Mouse (Mus musculus): ENCODE data around the gene Abo. TPM values are rescaled to one million over a fixed set of nuclear protein-coding genes. Genes with fewer than 3 reads are reported as not detected.
A peak's percentile ranks its signal among the peaks of the same experiment; 100 is the strongest.
"Not testable (repeated sequence)": the region's sequence is repeated elsewhere in the genome, so short reads cannot be mapped to it uniquely, and the experiment has no call there.

Gene Abo
- polyA plus RNA-seq, 1 experiment from 2014 or later, result not detected

DNA sequence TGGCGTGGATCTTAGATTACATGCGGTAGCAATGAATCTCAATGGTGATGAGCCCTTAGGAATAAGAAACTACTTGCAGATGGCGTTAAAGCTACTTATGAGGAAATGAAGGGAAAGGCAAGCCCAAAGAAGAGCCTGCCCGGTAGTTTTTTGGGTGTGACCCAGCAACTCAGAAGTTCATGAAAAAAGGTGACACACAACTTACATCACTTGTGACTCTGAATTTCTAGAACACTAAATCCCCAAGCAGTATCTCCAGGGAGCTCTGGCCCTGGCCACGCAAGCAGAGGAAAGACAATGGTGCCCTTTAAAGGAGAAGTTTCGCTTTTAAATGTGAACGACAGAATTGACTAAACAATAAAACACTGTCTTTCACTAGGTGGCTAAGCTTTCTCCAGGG, 38.5 kb upstream of the Abo start:
- peak overlapping the region; percentile 73 for H3K4me2 ChIP-seq (ENCODE audit: low read length)
- H3K9me3 ChIP-seq (replicated peaks; ENCODE audit: low read length), result no peaks in the 10 kb centered on the region
- peaks cover 9% of the 10 kb centered on the region; the same call in 1 of the 2 replicates for H3K4me1 ChIP-seq (replicated peaks; ENCODE audit: insufficient read depth, low read length)
- H3K36me3 ChIP-seq (ENCODE audit: insufficient read depth, low read length), result peaks cover 42% of the 10 kb centered on the region
- H3K27ac ChIP-seq, result peak overlapping the region; percentile 84
- 9% methylated on average over 7 of the region's 7 CpGs for WGBS
- no peak for DNase-seq (ENCODE audit: low spot score)
- no peak for ATAC-seq (replicated peaks; ENCODE audit: low FRiP score, low read depth)
- H3K4me3 ChIP-seq (replicated peaks; ENCODE audit: low read depth, low read length), result peak overlapping the region; percentile 67
- no peaks in the 10 kb centered on the region for H3K27me3 ChIP-seq (ENCODE audit: insufficient read depth, low read length)
- H3K9ac ChIP-seq (ENCODE audit: low read depth, low read length), result peak overlapping the region; percentile 71
- TF ChIP-seq CTCF (IDR thresholded peaks at IDR 0.05; ENCODE audit: low read depth), result no peak

DNA sequence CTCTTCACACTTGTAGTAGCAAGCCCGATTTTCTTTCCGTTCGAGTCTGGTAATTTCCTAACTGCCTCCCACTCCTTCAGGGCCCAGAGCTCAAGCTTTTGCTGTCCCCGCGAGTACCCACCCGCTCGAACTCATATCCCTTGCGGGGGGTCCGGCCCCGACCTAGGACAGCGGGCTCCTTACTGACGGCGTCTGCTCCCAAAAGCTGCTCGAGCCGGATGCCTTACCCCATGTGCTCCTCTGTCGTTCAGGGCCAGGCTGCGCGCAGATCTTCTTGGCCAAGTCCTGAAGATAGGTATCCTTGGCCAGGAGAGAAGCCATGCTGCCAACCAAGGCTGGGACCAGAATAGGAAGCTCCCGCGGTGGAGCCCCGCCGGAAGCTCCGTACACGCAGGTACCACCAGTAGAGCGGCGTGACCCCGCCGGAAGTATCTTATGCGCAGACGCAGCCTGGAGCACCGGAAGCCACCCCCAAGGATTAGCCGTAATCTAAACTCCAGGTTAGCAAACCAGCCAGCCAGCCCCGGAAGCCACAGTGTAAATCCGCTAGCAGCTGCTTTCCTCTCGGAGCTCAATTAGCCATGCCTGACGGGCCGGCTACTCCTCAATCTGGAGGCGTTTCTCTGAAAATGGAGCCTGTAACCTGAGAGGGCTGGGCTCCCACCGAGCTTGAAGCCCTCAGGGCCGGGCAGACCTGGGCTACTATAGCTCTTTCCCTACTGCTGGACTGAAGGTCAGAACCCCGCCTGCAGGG, 37.9 kb upstream of the Abo start, which contains the start of gene Surf6:
Gene Surf6, minus strand, starts transcription at position 413 of the 754 bp plus-strand sequence.
- peaks cover 9% of the 10 kb centered on the region; the same call in 1 of the 2 replicates for H3K4me1 ChIP-seq (replicated peaks; ENCODE audit: insufficient read depth, low read length)
- H3K36me3 ChIP-seq (ENCODE audit: insufficient read depth, low read length), result peaks cover 42% of the 10 kb centered on the region

DNA sequence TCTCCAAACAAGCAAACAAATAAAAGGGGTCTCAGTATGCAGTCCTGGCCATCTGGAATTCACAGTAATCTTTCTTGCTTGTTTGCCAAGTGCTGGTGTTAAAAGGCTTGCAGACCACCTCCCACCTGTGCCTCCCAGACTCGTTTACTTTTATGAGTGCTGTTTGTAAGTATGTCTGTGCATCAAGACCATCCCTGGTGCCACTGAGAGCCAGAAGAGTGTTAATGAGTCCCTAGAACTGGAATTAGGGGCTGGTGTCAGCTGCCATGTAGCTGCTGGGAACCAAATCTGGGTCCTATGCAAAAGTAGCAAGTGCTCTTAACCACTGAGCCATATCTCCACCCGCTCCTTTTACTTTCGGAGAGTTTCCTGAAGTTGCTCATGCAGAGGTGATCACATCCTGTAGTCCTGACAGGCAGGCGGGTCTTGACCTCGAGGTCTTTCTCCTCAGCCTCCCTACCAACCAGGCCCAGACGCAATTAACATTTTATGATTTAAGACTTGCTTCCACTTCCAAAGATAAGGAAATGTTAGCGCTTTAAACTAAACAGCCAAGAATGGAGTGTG, 37.1 kb upstream of the Abo start:
- Histone ChIP-seq H3K9ac (ENCODE audit: low read depth, low read length) (peak overlapping the region; percentile 71; the same call in 1 of the 2 replicates), H3K4me3 (replicated peaks; ENCODE audit: low read depth, low read length) (peak overlapping the region; percentile 67), H3K27me3 (ENCODE audit: insufficient read depth, low read length) (no peaks in the 10 kb centered on the region), H3K27ac (peak overlapping the region; percentile 84), H3K36me3 (ENCODE audit: insufficient read depth, low read length) (peaks cover 43% of the 10 kb centered on the region), H3K9me3 (replicated peaks; ENCODE audit: low read length) (no peaks in the 10 kb centered on the region), H3K4me2 (ENCODE audit: low read length) (peak overlapping the region; percentile 73), H3K4me1 (replicated peaks; ENCODE audit: insufficient read depth, low read length) (peaks cover 9% of the 10 kb centered on the region; the same call in 1 of the 2 replicates)
- TF ChIP-seq CTCF (IDR thresholded peaks at IDR 0.05; ENCODE audit: low read depth), result no peak
- DNase-seq (ENCODE audit: low spot score), result peak; percentile 37
- no peak for ATAC-seq (replicated peaks; ENCODE audit: low FRiP score, low read depth)
- WGBS, result 2% methylated on average over 7 of the region's 7 CpGs

More for the DNA sequence above, 37.9 kb upstream of the Abo start, which contains the start of gene Surf6:
- Histone ChIP-seq H3K9ac (ENCODE audit: low read depth, low read length) (peak within 1 kb of the TSS; percentile 71), H3K4me2 (ENCODE audit: low read length) (peak within 1 kb of the TSS; percentile 73), H3K4me3 (replicated peaks; ENCODE audit: low read depth, low read length) (peak within 1 kb of the TSS; percentile 67), H3K27ac (peak within 1 kb of the TSS; percentile 84), H3K27me3 (ENCODE audit: insufficient read depth, low read length) (no peaks in the 10 kb centered on the region), H3K9me3 (replicated peaks; ENCODE audit: low read length) (no peaks in the 10 kb centered on the region)
- TF ChIP-seq CTCF (IDR thresholded peaks at IDR 0.05; ENCODE audit: low read depth), result peak; percentile 30; the same call in 1 of the 2 replicates
- WGBS, result under 1% methylated on average over 41 of the region's 41 CpGs
- DNase-seq (ENCODE audit: low spot score), result peak; percentile 99
- ATAC-seq (replicated peaks; ENCODE audit: low FRiP score, low read depth), result peak; percentile 94

DNA sequence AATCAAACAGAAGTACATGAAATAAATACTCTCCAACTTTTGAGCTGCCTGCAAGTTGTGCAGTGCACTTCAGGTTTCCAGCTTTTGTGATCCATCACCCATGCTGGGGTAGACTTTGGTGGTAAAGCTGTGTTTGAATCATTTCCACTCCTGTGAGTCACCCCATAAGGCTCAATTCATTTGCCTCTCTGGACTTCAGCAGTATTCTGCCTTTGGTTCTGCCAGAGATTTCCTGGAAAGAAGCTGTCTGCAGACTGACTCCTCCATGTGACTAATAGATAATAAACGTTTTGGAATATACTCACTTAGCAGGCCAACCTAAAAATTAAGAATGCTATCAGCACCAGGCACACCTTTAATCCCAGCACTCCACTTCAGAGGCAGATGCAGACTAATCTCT, 36.0 kb upstream of the Abo start:
- no peak overlapping the region for H3K4me3 ChIP-seq (replicated peaks; ENCODE audit: low read depth, low read length)
- no peak for TF ChIP-seq CTCF (IDR thresholded peaks at IDR 0.05; ENCODE audit: low read depth)
- H3K4me2 ChIP-seq (ENCODE audit: low read length), result no peak overlapping the region
- WGBS, result 65% methylated on average over 1 of the region's 1 CpGs
- H3K9me3 ChIP-seq (replicated peaks; ENCODE audit: low read length), result no peaks in the 10 kb centered on the region
- DNase-seq (ENCODE audit: low spot score) (no peak), ATAC-seq (replicated peaks; ENCODE audit: low FRiP score, low read depth) (no peak)
- peaks cover 9% of the 10 kb centered on the region; the same call in 1 of the 2 replicates for H3K4me1 ChIP-seq (replicated peaks; ENCODE audit: insufficient read depth, low read length)
- H3K36me3 ChIP-seq (ENCODE audit: insufficient read depth, low read length), result peaks cover 34% of the 10 kb centered on the region
- no peak overlapping the region for H3K27ac ChIP-seq
- no peaks in the 10 kb centered on the region for H3K27me3 ChIP-seq (ENCODE audit: insufficient read depth, low read length)
- no peak overlapping the region for H3K9ac ChIP-seq (ENCODE audit: low read depth, low read length)

DNA sequence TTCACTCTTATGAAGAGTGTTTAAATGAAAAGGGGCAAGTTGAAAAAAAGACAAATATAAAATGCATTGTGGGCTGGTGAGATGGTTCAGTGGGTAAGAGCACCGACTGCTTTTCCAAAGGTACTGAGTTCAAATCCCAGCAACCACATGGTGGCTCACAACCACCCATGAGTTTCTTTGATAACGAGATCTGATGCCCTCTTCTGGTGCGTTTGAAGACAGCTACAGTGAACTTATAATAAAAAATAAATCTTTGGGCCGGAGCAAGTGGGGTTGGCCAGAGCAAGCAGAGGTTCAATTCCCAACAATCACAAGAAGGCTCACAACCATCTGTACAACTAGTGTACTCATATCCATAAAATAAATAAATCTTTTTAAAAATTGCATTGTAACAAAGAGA, 31.1 kb upstream of the Abo start:
- no peak for DNase-seq (ENCODE audit: low spot score)
- Histone ChIP-seq H3K36me3 (ENCODE audit: insufficient read depth, low read length) (peaks cover 66% of the 10 kb centered on the region), H3K27me3 (ENCODE audit: insufficient read depth, low read length) (no peaks in the 10 kb centered on the region), H3K4me3 (replicated peaks; ENCODE audit: low read depth, low read length) (no peak overlapping the region), H3K9ac (ENCODE audit: low read depth, low read length) (no peak overlapping the region), H3K4me2 (ENCODE audit: low read length) (no peak overlapping the region), H3K9me3 (replicated peaks; ENCODE audit: low read length) (no peaks in the 10 kb centered on the region), H3K4me1 (replicated peaks; ENCODE audit: insufficient read depth, low read length) (no peaks in the 10 kb centered on the region), H3K27ac (no peak overlapping the region)
- ATAC-seq (replicated peaks; ENCODE audit: low FRiP score, low read depth), result no peak
- TF ChIP-seq CTCF (IDR thresholded peaks at IDR 0.05; ENCODE audit: low read depth), result peak; percentile 31; the same call in 1 of the 2 replicates
- 91% methylated on average over 4 of the region's 4 CpGs for WGBS

DNA sequence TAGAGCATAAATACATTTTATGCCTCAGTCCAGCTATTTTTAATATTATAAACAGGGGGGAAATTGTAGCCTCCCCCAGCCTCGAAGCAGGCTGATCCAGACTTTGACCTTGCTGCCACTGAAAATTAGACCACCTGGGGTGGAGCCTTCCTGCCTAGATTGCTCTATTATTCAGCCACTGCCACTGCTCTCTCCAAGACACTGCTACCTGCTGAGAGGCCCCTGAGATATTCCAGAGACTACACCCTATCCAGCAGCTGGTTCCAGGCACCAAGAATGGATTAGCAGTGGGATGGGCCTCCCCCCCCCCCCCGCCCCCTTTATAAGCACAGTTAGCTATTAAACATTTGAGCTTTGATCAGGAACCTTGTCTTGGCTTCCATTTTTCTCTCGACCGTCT, 21.4 kb upstream of the Abo start:
- peaks cover 20% of the 10 kb centered on the region for H3K36me3 ChIP-seq (ENCODE audit: insufficient read depth, low read length)
- H3K9me3 ChIP-seq (replicated peaks; ENCODE audit: low read length); H3K4me1 ChIP-seq (replicated peaks; ENCODE audit: insufficient read depth, low read length); H3K4me2 ChIP-seq (ENCODE audit: low read length); H3K4me3 ChIP-seq (replicated peaks; ENCODE audit: low read depth, low read length); H3K27me3 ChIP-seq (ENCODE audit: insufficient read depth, low read length); H3K27ac ChIP-seq; DNase-seq (ENCODE audit: low spot score); ATAC-seq (replicated peaks; ENCODE audit: low FRiP score, low read depth); H3K9ac ChIP-seq (ENCODE audit: low read depth, low read length): not testable (repeated sequence)
- 54% methylated on average over 4 of the region's 4 CpGs for WGBS

DNA sequence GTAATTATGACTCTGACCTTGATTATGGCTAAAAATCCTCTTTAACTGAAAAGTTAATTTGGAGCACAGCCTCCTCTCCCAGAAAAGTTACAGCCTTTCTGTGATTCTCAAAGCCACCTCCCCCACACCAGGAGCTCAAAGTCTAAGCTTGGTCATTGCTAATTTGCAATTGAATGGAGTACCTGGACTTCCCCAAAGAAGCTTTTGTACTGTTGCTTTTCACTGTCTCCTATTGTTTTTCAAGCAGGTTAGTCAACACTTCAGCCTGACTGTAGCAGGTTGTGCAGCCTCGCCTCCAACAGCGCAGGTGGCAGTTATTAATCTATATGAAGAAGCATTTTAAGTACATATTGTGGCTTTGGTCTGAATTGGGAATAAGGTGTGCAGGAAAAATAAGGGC, 20.8 kb upstream of the Abo start:
- H3K4me1 ChIP-seq (replicated peaks; ENCODE audit: insufficient read depth, low read length); H3K9me3 ChIP-seq (replicated peaks; ENCODE audit: low read length); H3K9ac ChIP-seq (ENCODE audit: low read depth, low read length); DNase-seq (ENCODE audit: low spot score); H3K4me3 ChIP-seq (replicated peaks; ENCODE audit: low read depth, low read length); ATAC-seq (replicated peaks; ENCODE audit: low FRiP score, low read depth); H3K4me2 ChIP-seq (ENCODE audit: low read length); H3K27ac ChIP-seq; H3K27me3 ChIP-seq (ENCODE audit: insufficient read depth, low read length): not testable (repeated sequence)
- peaks cover 15% of the 10 kb centered on the region; the same call in 1 of the 2 replicates for H3K36me3 ChIP-seq (ENCODE audit: insufficient read depth, low read length)
- 92% methylated on average over 2 of the region's 2 CpGs for WGBS
